Mouse (Mus musculus) limb, embryonic 12.5 days (tissue): ENCODE data around the gene Il17c. TPM values are rescaled to one million over a fixed set of nuclear protein-coding genes. Genes with fewer than 3 reads are reported as not detected.
A peak's percentile ranks its signal among the peaks of the same experiment; 100 is the strongest.

Source experiments
- ATAC-seq: fragments of 200-750 bp; cut with Nextera tagmentation; 2 replicates; pipeline ENCODE4 v1.8.0; 2017; ENCODE audit warnings: low read depth, moderate TSS enrichment; ENCODE audit not compliant: insufficient number of reproducible peaks, insufficient read depth, low FRiP score, low TSS enrichment
- H3K27ac ChIP-seq: fragments of 300-500 bp; sonication (generic); 2 replicates; pipeline ENCODE4 v1.5.1; 2016; ENCODE audit warnings: mild to moderate bottlenecking, moderate library complexity
- H3K27me3 ChIP-seq: fragments of 300-500 bp; sonication (generic); 2 replicates; pipeline ENCODE4 v1.6.1; 2016; ENCODE audit warnings: mild to moderate bottlenecking, moderate library complexity
- H3K36me3 ChIP-seq: fragments of 300-500 bp; sonication (generic); 2 replicates; pipeline ENCODE4 v1.6.1; 2016; ENCODE audit warnings: mild to moderate bottlenecking, moderate library complexity
- H3K4me1 ChIP-seq: fragments of 300-500 bp; sonication (generic); replicated peaks from 2 replicates; pipeline ENCODE4 v1.6.1; 2016
- H3K4me2 ChIP-seq: fragments of 300-500 bp; sonication (generic); 2 replicates; pipeline ENCODE4 v1.6.1; 2016; ENCODE audit warnings: mild to moderate bottlenecking, moderate library complexity
- H3K4me3 ChIP-seq: fragments of 300-500 bp; sonication (generic); replicated peaks from 2 replicates; pipeline ENCODE4 v1.5.1; 2016; ENCODE audit warnings: mild to moderate bottlenecking
- H3K9ac ChIP-seq: fragments of 300-500 bp; sonication (generic); replicated peaks from 2 replicates; pipeline ENCODE4 v1.6.1; 2016; ENCODE audit warnings: mild to moderate bottlenecking, moderate library complexity
- H3K9me3 ChIP-seq: fragments of 300-500 bp; sonication (generic); 2 replicates; pipeline ENCODE4 v1.6.1; 2016; ENCODE audit warnings: mild to moderate bottlenecking, moderate library complexity
- WGBS: fragments of 180-500 bp; shearing (Covaris S2); methylation state at CpG from one replicate; pipeline ENCODE4 v1.1.7; 2016; 5-methylcytosine and 5-hydroxymethylcytosine counted together
- polyA plus RNA-seq: library from polyadenylated mRNA; unstranded; fragments of >200 nt; fragmentation: Nextera tagmentation; extraction: Ambion mirVana; gene quantifications from 2 replicates; pipeline ENCODE4 v1.2.1, GENCODE M21; 2016

Gene Il17c
- polyA plus RNA-seq, 1 experiment from 2014 or later: not detected

- H3K27ac ChIP-seq: no peak overlapping the region
- 90% methylated on average over 7 of the region's 7 CpGs for WGBS
- ATAC-seq: no peak
Measured at GRCm38 (mm10) chr8:122407678-122408077, 14.1 kb upstream of the Il17c start.

GRCm38 (mm10) chr8:122414311-122414710 lies 7.5 kb upstream of the Il17c start:
- ATAC-seq: no peak
- H3K36me3 ChIP-seq: peaks cover 98% of the 10 kb centered on the region

More at GRCm38 (mm10) chr8:122407678-122408077, 14.1 kb upstream of the Il17c start:
- peaks cover 100% of the 10 kb centered on the region for H3K36me3 ChIP-seq
- no peak overlapping the region for H3K9ac ChIP-seq
- no peaks in the 10 kb centered on the region for H3K27me3 ChIP-seq
- no peak overlapping the region for H3K4me2 ChIP-seq
- H3K4me1 ChIP-seq: no peaks in the 10 kb centered on the region
- no peak overlapping the region for H3K4me3 ChIP-seq
- H3K9me3 ChIP-seq: no peaks in the 10 kb centered on the region

GRCm38 (mm10) chr8:122415554-122415953 lies 6.3 kb upstream of the Il17c start:
- Histone ChIP-seq H3K4me2 (no peak overlapping the region), H3K4me3 (no peak overlapping the region), H3K27me3 (no peaks in the 10 kb centered on the region), H3K4me1 (no peaks in the 10 kb centered on the region), H3K36me3 (peaks cover 88% of the 10 kb centered on the region), H3K9me3 (no peaks in the 10 kb centered on the region), H3K27ac (no peak overlapping the region), H3K9ac (no peak overlapping the region)
- 87% methylated on average over 6 of the region's 6 CpGs for WGBS
- ATAC-seq: no peak

More at GRCm38 (mm10) chr8:122414311-122414710, 7.5 kb upstream of the Il17c start:
- Histone ChIP-seq H3K27ac (no peak overlapping the region), H3K9ac (no peak overlapping the region), H3K27me3 (no peaks in the 10 kb centered on the region), H3K9me3 (no peaks in the 10 kb centered on the region), H3K4me2 (no peak overlapping the region), H3K4me3 (no peak overlapping the region), H3K4me1 (no peaks in the 10 kb centered on the region)
- WGBS: 88% methylated on average over 9 of the region's 9 CpGs

GRCm38 (mm10) chr8:122419881-122420555 lies 1.8 kb upstream of the Il17c start:
- Histone ChIP-seq H3K27ac (peak overlapping the region; percentile 13; the same call in 1 of the 2 replicates), H3K4me1 (no peaks in the 10 kb centered on the region), H3K4me2 (no peak overlapping the region), H3K27me3 (no peaks in the 10 kb centered on the region), H3K9ac (no peak overlapping the region), H3K4me3 (no peak overlapping the region), H3K9me3 (no peaks in the 10 kb centered on the region), H3K36me3 (peaks cover 43% of the 10 kb centered on the region)
- WGBS: 72% methylated on average over 9 of the region's 9 CpGs
- no peak for ATAC-seq

GRCm38 (mm10) chr8:122423217-122423616 lies 1.4 kb downstream of the Il17c start:
- Histone ChIP-seq H3K9me3 (no peaks in the 10 kb centered on the region), H3K27ac (no peak overlapping the region), H3K36me3 (peaks cover 23% of the 10 kb centered on the region), H3K4me1 (no peaks in the 10 kb centered on the region), H3K27me3 (no peaks in the 10 kb centered on the region), H3K4me2 (no peak overlapping the region), H3K9ac (no peak overlapping the region), H3K4me3 (no peak overlapping the region)
- WGBS: 87% methylated on average over 24 of the region's 24 CpGs
- no peak for ATAC-seq

GRCm38 (mm10) chr8:122423659-122424058 lies 1.8 kb downstream of the Il17c start:
- H3K4me2 ChIP-seq: no peak overlapping the region
- no peak overlapping the region for H3K27ac ChIP-seq
- H3K36me3 ChIP-seq: peaks cover 18% of the 10 kb centered on the region
- H3K27me3 ChIP-seq: no peaks in the 10 kb centered on the region
- H3K4me3 ChIP-seq: no peak overlapping the region
- no peaks in the 10 kb centered on the region for H3K4me1 ChIP-seq
- no peak overlapping the region for H3K9ac ChIP-seq
- WGBS: 56% methylated on average over 5 of the region's 5 CpGs
- no peaks in the 10 kb centered on the region for H3K9me3 ChIP-seq
- no peak for ATAC-seq

- no peaks in the 10 kb centered on the region for H3K4me1 ChIP-seq
- H3K27me3 ChIP-seq: no peaks in the 10 kb centered on the region
- no peak overlapping the region for H3K4me3 ChIP-seq
- peaks cover 10% of the 10 kb centered on the region for H3K36me3 ChIP-seq
- H3K9me3 ChIP-seq: no peaks in the 10 kb centered on the region
- 77% methylated on average over 9 of the region's 9 CpGs for WGBS
- no peak overlapping the region for H3K27ac ChIP-seq
- H3K9ac ChIP-seq: no peak overlapping the region
- no peak for ATAC-seq
- H3K4me2 ChIP-seq: no peak overlapping the region
Measured at GRCm38 (mm10) chr8:122426145-122426544, 4.3 kb downstream of the Il17c start.

- H3K27ac ChIP-seq: no peak overlapping the region
- no peak overlapping the region for H3K9ac ChIP-seq
- no peaks in the 10 kb centered on the region for H3K9me3 ChIP-seq
- peaks cover 12% of the 10 kb centered on the region for H3K4me1 ChIP-seq
- WGBS: 94% methylated on average over 7 of the region's 7 CpGs
- H3K4me3 ChIP-seq: no peak overlapping the region
- no peak overlapping the region for H3K4me2 ChIP-seq
- no peaks in the 10 kb centered on the region for H3K27me3 ChIP-seq
- H3K36me3 ChIP-seq: peaks cover 10% of the 10 kb centered on the region
- no peak for ATAC-seq
Measured at GRCm38 (mm10) chr8:122427607-122428006, 5.8 kb downstream of the Il17c start.

- Histone ChIP-seq H3K9me3 (no peaks in the 10 kb centered on the region), H3K4me3 (no peak overlapping the region), H3K36me3 (peaks cover 10% of the 10 kb centered on the region), H3K27me3 (no peaks in the 10 kb centered on the region), H3K27ac (no peak overlapping the region), H3K9ac (no peak overlapping the region), H3K4me1 (peaks cover 17% of the 10 kb centered on the region), H3K4me2 (no peak overlapping the region)
- WGBS: 88% methylated on average over 9 of the region's 9 CpGs
- ATAC-seq: no peak
Measured at GRCm38 (mm10) chr8:122428163-122428562, 6.3 kb downstream of the Il17c start.

GRCm38 (mm10) chr8:122430058-122430636 lies 8.3 kb downstream of the Il17c start:
- 84% methylated on average over 10 of the region's 10 CpGs for WGBS
- ATAC-seq: no peak
- no peaks in the 10 kb centered on the region for H3K27me3 ChIP-seq

GRCm38 (mm10) chr8:122430646-122431045 lies 8.8 kb downstream of the Il17c start:
- Histone ChIP-seq H3K9ac (no peak overlapping the region), H3K27ac (no peak overlapping the region)
- WGBS: 80% methylated on average over 3 of the region's 3 CpGs

More at GRCm38 (mm10) chr8:122430058-122430636, 8.3 kb downstream of the Il17c start:
- Histone ChIP-seq H3K27ac (no peak overlapping the region), H3K9me3 (no peaks in the 10 kb centered on the region), H3K4me2 (no peak overlapping the region; the same call in 1 of the 2 replicates), H3K36me3 (peaks cover 25% of the 10 kb centered on the region), H3K4me1 (peaks cover 19% of the 10 kb centered on the region), H3K4me3 (no peak overlapping the region), H3K9ac (no peak overlapping the region)

More at GRCm38 (mm10) chr8:122430646-122431045, 8.8 kb downstream of the Il17c start:
- Histone ChIP-seq H3K27me3 (no peaks in the 10 kb centered on the region), H3K4me1 (peaks cover 19% of the 10 kb centered on the region), H3K4me3 (no peak overlapping the region), H3K36me3 (peaks cover 25% of the 10 kb centered on the region), H3K4me2 (no peak overlapping the region), H3K9me3 (peaks cover 4% of the 10 kb centered on the region; the same call in 1 of the 2 replicates)
- ATAC-seq: no peak
